Mouse (Mus musculus) hindbrain, embryonic 10.5 days (tissue): ENCODE measurements at regions not wholly inside any gene's neighbourhood (a gene's known extent, or its start where the extent isn't known, plus 50 kb on each side); places are given as distances from the start of the nearest gene placed in this dataset.

ENCODE experiments used
- DNase-seq: peaks from one replicate; pipeline ENCODE4 v3.0.0-alpha.2; 2017; ENCODE audit warnings: low spot score
- H3K27ac ChIP-seq: fragments of 300-500 bp; sonication (generic); 2 replicates; pipeline ENCODE4 v1.5.1; 2016; ENCODE audit warnings: mild to moderate bottlenecking, moderate library complexity
- H3K27me3 ChIP-seq: fragments of 300-500 bp; sonication (generic); 2 replicates; pipeline ENCODE4 v1.6.1; 2016; ENCODE audit warnings: mild to moderate bottlenecking; ENCODE audit not compliant: poor library complexity, insufficient read depth, severe bottlenecking
- H3K36me3 ChIP-seq: fragments of 300-500 bp; sonication (generic); 2 replicates; pipeline ENCODE4 v1.6.1; 2016; ENCODE audit warnings: mild to moderate bottlenecking, moderate library complexity
- H3K4me1 ChIP-seq: fragments of 300-500 bp; sonication (generic); replicated peaks from 2 replicates; pipeline ENCODE4 v1.6.1; 2016; ENCODE audit warnings: mild to moderate bottlenecking
- H3K4me3 ChIP-seq: fragments of 300-500 bp; sonication (generic); 2 replicates; pipeline ENCODE4 v1.5.1; 2016; ENCODE audit warnings: mild to moderate bottlenecking, moderate library complexity
- H3K9me3 ChIP-seq: fragments of 300-500 bp; sonication (generic); 2 replicates; pipeline ENCODE4 v1.6.1; 2016; ENCODE audit warnings: mild to moderate bottlenecking, moderate library complexity
- WGBS: fragments of 180-500 bp; shearing (Covaris S2); methylation state at CpG from one replicate; pipeline ENCODE4 v1.1.7; 2016; 5-methylcytosine and 5-hydroxymethylcytosine counted together

GRCm38 (mm10) chr11:112718547-112718946, 63.5 kb upstream of the Sox9 start:
- no peak overlapping the region for H3K4me3 ChIP-seq
- no peaks in the 10 kb centered on the region for H3K27me3 ChIP-seq
- 82% methylated on average over 2 of the region's 2 CpGs for WGBS
- 0 out of 2 replicates have a peak, but pooled peaks cover 5% of the 10 kb centered on the region for H3K9me3 ChIP-seq
- DNase-seq, result no peak
- H3K4me1 ChIP-seq, result peaks cover 9% of the 10 kb centered on the region; the same call in 1 of the 2 replicates
- H3K36me3 ChIP-seq, result no peaks in the 10 kb centered on the region
- no peak overlapping the region for H3K27ac ChIP-seq

DNA sequence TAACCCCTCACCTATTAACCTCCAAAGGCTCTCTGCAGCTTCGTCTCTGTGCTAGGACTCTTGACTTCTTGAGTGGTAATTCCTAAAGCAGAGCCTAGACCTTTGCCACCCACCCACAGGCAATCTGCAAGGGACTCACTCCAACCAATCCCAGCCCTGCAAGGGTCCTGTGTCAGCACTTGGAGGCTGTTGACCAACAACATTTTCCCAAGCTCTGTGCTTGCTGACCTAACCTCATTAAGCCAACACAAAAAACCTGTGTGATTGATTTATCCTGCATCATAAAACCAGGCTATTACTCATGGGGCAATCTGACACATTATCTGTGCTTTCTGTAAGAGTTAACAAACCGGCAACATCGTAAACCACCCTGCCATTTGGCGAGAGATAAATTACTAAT, 61.4 kb upstream of the Sox9 start:
- H3K4me1 ChIP-seq, result peaks cover 9% of the 10 kb centered on the region; the same call in 1 of the 2 replicates
- WGBS, result 80% methylated on average over 4 of the region's 4 CpGs
- H3K4me3 ChIP-seq, result no peak overlapping the region
- H3K27ac ChIP-seq, result no peak overlapping the region
- no peak for DNase-seq
- H3K9me3 ChIP-seq, result 0 out of 2 replicates have a peak, but pooled peaks cover 5% of the 10 kb centered on the region
- H3K36me3 ChIP-seq, result no peaks in the 10 kb centered on the region
- H3K27me3 ChIP-seq, result no peaks in the 10 kb centered on the region

DNA sequence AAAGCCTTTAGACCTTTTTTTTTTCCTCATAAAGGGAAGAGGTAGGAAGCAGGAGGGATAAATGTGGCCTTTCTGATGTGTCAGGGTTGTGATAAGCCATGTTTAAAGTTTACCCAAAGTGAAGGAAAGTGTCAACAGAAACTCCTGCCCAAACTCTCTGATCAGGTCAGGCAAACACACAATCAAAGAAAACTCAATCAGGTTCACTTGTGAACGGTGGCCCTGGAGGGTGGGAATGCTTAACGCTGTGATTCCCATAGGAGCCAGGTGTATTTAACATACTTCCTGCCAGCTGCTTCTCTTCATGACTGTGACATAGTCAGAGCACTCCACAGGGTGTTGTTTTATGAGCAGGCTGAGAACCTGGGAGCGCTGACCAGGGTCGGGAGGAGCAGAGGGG, 59.1 kb upstream of the Sox9 start:
- 72% methylated on average over 4 of the region's 4 CpGs for WGBS

GRCm38 (mm10) chr11:112728154-112728952, 53.7 kb upstream of the Sox9 start:
- no peaks in the 10 kb centered on the region for H3K9me3 ChIP-seq
- H3K27ac ChIP-seq, result peak overlapping the region; percentile 56; the same call in 1 of the 2 replicates
- peaks cover 12% of the 10 kb centered on the region for H3K4me1 ChIP-seq
- no peaks in the 10 kb centered on the region for H3K27me3 ChIP-seq
- WGBS, result 28% methylated on average over 15 of the region's 15 CpGs
- no peaks in the 10 kb centered on the region for H3K36me3 ChIP-seq
- no peak for DNase-seq
- no peak overlapping the region for H3K4me3 ChIP-seq

More for the DNA sequence above, 59.1 kb upstream of the Sox9 start:
- no peaks in the 10 kb centered on the region for H3K36me3 ChIP-seq
- H3K4me3 ChIP-seq, result no peak overlapping the region
- no peaks in the 10 kb centered on the region for H3K27me3 ChIP-seq
- 0 out of 2 replicates have a peak, but pooled peaks cover 5% of the 10 kb centered on the region for H3K9me3 ChIP-seq
- no peak for DNase-seq
- H3K4me1 ChIP-seq, result peaks cover under 1% of the 10 kb centered on the region
- no peak overlapping the region for H3K27ac ChIP-seq
